Mouse (Mus musculus) forebrain, embryonic 10.5 days (tissue): Measurements from ENCODE around the gene 1700013F07Rik. TPM values are rescaled to one million over a fixed set of nuclear protein-coding genes. Genes with fewer than 3 reads are reported as not detected.
A peak's percentile ranks its signal among the peaks of the same experiment; 100 is the strongest.

Experiments used
- DNase-seq: peaks from one replicate; pipeline ENCODE4 v3.0.0-alpha.2; 2017; ENCODE audit warnings: low spot score; ENCODE audit errors: extremely low spot score
- H3K27ac ChIP-seq: fragments of 300-500 bp; sonication (generic); 2 replicates; pipeline ENCODE4 v1.5.1; 2016; ENCODE audit warnings: mild to moderate bottlenecking
- H3K27me3 ChIP-seq: fragments of 300-500 bp; sonication (generic); 2 replicates; pipeline ENCODE4 v1.6.1; 2016; ENCODE audit warnings: mild to moderate bottlenecking; ENCODE audit not compliant: poor library complexity, severe bottlenecking
- H3K36me3 ChIP-seq: fragments of 300-500 bp; sonication (generic); replicated peaks from 2 replicates; pipeline ENCODE4 v1.6.1; 2016; ENCODE audit warnings: mild to moderate bottlenecking, moderate library complexity
- H3K4me1 ChIP-seq: fragments of 300-500 bp; sonication (generic); 2 replicates; pipeline ENCODE4 v1.6.1; 2016
- H3K4me3 ChIP-seq: fragments of 300-500 bp; sonication (generic); 2 replicates; pipeline ENCODE4 v1.5.1; 2016; ENCODE audit warnings: mild to moderate bottlenecking, moderate library complexity
- H3K9me3 ChIP-seq: fragments of 300-500 bp; sonication (generic); 2 replicates; pipeline ENCODE4 v1.6.1; 2016; ENCODE audit warnings: mild to moderate bottlenecking, moderate library complexity
- WGBS: fragments of 180-500 bp; shearing (Covaris S2); methylation state at CpG from one replicate; pipeline ENCODE4 v1.1.7; 2016; 5-methylcytosine and 5-hydroxymethylcytosine counted together
- microRNA-seq: library from miRNA; unstranded; fragments of <30 nt; microRNA quantifications from one replicate; pipeline ENCODE4, GENCODE M21; 2017
- polyA plus RNA-seq: library from polyadenylated mRNA; unstranded; fragments of >200 nt; fragmentation: Nextera tagmentation; extraction: Ambion mirVana; gene quantifications from 2 replicates; pipeline ENCODE4 v1.2.1, GENCODE M21; 2016

The 1700013F07Rik gene
- polyA plus RNA-seq, 1 experiment from 2014 or later = 0.29 TPM

- peaks cover 30% of the 10 kb centered on the region for H3K4me1 ChIP-seq
- H3K4me3 ChIP-seq = peak within 1 kb of the TSS; percentile 99
- H3K9me3 ChIP-seq = no peaks in the 10 kb centered on the region
- DNase-seq = peak; percentile 96
- no peaks in the 10 kb centered on the region for H3K36me3 ChIP-seq
- H3K27ac ChIP-seq = peak within 1 kb of the TSS; percentile 88
- 6% methylated on average over 44 of the region's 44 CpGs for WGBS
- H3K27me3 ChIP-seq = no peaks in the 10 kb centered on the region
Measured at GRCm38 (mm10) chr3:108590786-108591529, 57.0 kb downstream of the 1700013F07Rik start, which contains the start of gene Wdr47. Gene Wdr47, plus strand, starts transcription at chr3:108591279.

DNA sequence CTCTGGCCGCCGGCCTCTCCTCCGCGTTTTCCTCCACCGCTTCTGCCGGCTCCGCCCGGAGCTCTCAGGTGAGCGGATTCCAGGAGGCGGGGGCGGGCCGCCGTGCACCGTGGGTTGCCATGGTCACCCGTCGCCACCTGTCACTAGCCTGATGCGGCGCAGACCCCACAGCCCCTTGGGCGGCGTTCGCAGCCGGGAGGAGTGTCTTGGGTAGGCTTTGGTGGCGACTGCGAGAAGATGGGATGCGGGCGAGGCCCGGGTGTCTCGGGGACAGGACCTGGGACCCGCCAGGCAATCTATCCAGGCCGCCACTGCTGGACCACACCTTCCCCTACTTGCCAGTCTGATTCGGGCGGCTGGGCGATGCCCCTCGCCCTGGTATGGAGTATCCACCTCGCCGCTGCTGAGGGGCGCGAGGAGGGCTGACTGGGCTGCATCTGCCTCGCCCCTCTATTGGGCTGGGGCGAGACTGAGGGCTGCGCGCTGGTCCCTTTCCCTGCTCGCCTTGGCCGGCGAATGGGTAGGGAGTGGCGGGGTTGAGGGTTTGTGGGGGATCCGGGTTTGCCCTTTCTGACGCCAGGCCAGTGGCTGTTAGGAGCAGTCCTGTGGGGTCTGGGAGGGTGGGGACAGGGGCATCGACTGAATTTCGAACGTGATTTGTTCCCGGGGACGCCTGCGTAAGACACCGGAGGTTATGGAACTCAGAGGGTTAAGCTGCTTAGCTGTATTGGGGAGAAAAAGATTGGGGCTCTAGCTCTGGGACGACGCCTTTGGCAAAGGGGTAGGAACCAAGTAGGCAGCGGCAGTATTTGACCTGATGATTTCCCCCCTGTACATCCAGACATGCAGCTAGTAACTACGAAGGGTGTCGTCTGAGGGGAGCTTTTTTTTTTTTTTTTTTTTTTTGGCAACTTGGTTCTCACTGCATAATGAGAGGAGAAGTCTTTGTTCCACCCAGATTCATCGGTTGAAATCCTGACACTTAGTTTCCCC is 57.9 kb downstream of the 1700013F07Rik start:
- under 1% methylated on average over 61 of the region's 61 CpGs for WGBS
- Histone ChIP-seq H3K36me3 (no peaks in the 10 kb centered on the region), H3K9me3 (no peaks in the 10 kb centered on the region), H3K27ac (peak overlapping the region; percentile 88), H3K27me3 (no peaks in the 10 kb centered on the region), H3K4me3 (peak overlapping the region; percentile 99), H3K4me1 (peaks cover 30% of the 10 kb centered on the region)
- no peak for DNase-seq

Small RNAs within 50 kb of the gene (microRNA-seq; reads per million reads assigned to microRNA genes)
- gene Gm22860 = not detected

Other genes with a start within 250 kb of the 1700013F07Rik start
- not detected in 2 replicates for gene Mybphl, start 169.2 kb upstream of the 1700013F07Rik start, polyA plus RNA-seq
- gene Psrc1, start 150.3 kb upstream of the 1700013F07Rik start, polyA plus RNA-seq = 115 and 117 TPM in 2 replicates
- 32.1 and 35.1 TPM in 2 replicates for gene Celsr2, start 118.6 kb upstream of the 1700013F07Rik start, polyA plus RNA-seq
- gene Sars, start 88.9 kb upstream of the 1700013F07Rik start, polyA plus RNA-seq = 160 and 167 TPM in 2 replicates
- 1.1 and 1.2 TPM in 2 replicates for gene 5330417C22Rik, start 2.4 kb downstream of the 1700013F07Rik start, polyA plus RNA-seq
- 36.9 and 37.9 TPM in 2 replicates for gene Tmem167b, start 28.3 kb downstream of the 1700013F07Rik start, polyA plus RNA-seq
- 58.2 and 59.8 TPM in 2 replicates for gene Taf13, start 37.5 kb downstream of the 1700013F07Rik start, polyA plus RNA-seq
- 14.9 TPM in 2 replicates for gene Wdr47, start 57.1 kb downstream of the 1700013F07Rik start, polyA plus RNA-seq
- 73.0 and 73.6 TPM in 2 replicates for gene Clcc1, start 119.8 kb downstream of the 1700013F07Rik start, polyA plus RNA-seq
- 103 and 104 TPM in 2 replicates for gene Gpsm2, start 188.2 kb downstream of the 1700013F07Rik start, polyA plus RNA-seq
- gene Aknad1, start 205.5 kb downstream of the 1700013F07Rik start, polyA plus RNA-seq = not detected in 2 replicates